ENCODE assay signal across 7 mouse cellular contexts in genomic region chr4:43030780-43031230, GRCm38 (mm10). TPM values are rescaled to one million over a fixed set of nuclear protein-coding genes. Genes with fewer than 3 reads are reported as not detected.
DNase-seq lines count a peak whose midpoint lies in the region; ATAC-seq and TF ChIP-seq lines count a peak whose summit lies in the region.

No protein-coding gene starts in this region.

- TF ChIP-seq POLR2A in bone marrow macrophage, adult 2 months (IDR thresholded peaks at IDR 0.05; ENCODE audit: borderline replicate concordance, low read depth, low read length), result no peak
- no peak for TF ChIP-seq POLR2A in olfactory bulb, adult 2 months (IDR thresholded peaks at IDR 0.05; ENCODE audit: insufficient read depth, low read depth, low read length)

- peaks cover 7% of the 10 kb centered on the region for H3K4me1 ChIP-seq in bone marrow macrophage, adult 2 months (ENCODE audit: control insufficient read depth, insufficient read depth, low read length)
- H3K4me1 ChIP-seq in heart, postnatal 0 days (ENCODE audit: control insufficient read depth, insufficient read depth), result peaks cover 4% of the 10 kb centered on the region; the same call in 1 of the 2 replicates
- peaks cover 15% of the 10 kb centered on the region for H3K4me1 ChIP-seq in limb, embryonic 15.5 days
- peaks cover 6% of the 10 kb centered on the region for H3K4me1 ChIP-seq in olfactory bulb, adult 2 months (ENCODE audit: control insufficient read depth, insufficient read depth, low read length)

- no peak for TF ChIP-seq EP300 in heart, postnatal 0 days (IDR thresholded peaks at IDR 0.05; ENCODE audit: low read depth)

- no peaks in the 10 kb centered on the region for H3K27me3 ChIP-seq in heart, postnatal 0 days (ENCODE audit: control insufficient read depth, insufficient read depth, low read length)
- H3K27me3 ChIP-seq in limb, embryonic 15.5 days, result no peaks in the 10 kb centered on the region

- no peak for TF ChIP-seq CTCF in bone marrow macrophage, adult 2 months (IDR thresholded peaks at IDR 0.05; ENCODE audit: low read depth, low read length)
- no peak for TF ChIP-seq CTCF in heart, postnatal 0 days (IDR thresholded peaks at IDR 0.05; ENCODE audit: low read depth)
- TF ChIP-seq CTCF in olfactory bulb, adult 2 months (IDR thresholded peaks at IDR 0.05; ENCODE audit: insufficient read depth, low read depth, low read length), result no peak

- ATAC-seq in heart, postnatal 0 days (ENCODE audit: insufficient read depth, low read depth), result peak; percentile 31
- peak; percentile 21; the same call in 1 of the 2 replicates for ATAC-seq in limb, embryonic 15.5 days (ENCODE audit: insufficient number of reproducible peaks, low FRiP score, low TSS enrichment, low read depth)

- H3K9me3 ChIP-seq in heart, postnatal 0 days (replicated peaks; ENCODE audit: control insufficient read depth, low read length), result no peaks in the 10 kb centered on the region
- no peaks in the 10 kb centered on the region for H3K9me3 ChIP-seq in limb, embryonic 15.5 days

- peak overlapping the region; percentile 94 for H3K9ac ChIP-seq in heart, postnatal 0 days (replicated peaks; ENCODE audit: low read depth, low read length)
- peak overlapping the region; percentile 79 for H3K9ac ChIP-seq in limb, embryonic 15.5 days

- 1% methylated on average over 28 of the region's 28 CpGs for WGBS in heart, postnatal 0 days
- WGBS in limb, embryonic 15.5 days, result 1% methylated on average over 28 of the region's 28 CpGs
- 1% methylated on average over 28 of the region's 28 CpGs for WGBS in olfactory bulb, adult 2 months

- H3K36me3 ChIP-seq in heart, postnatal 0 days (replicated peaks; ENCODE audit: control insufficient read depth, insufficient read depth, low read length), result peaks cover 52% of the 10 kb centered on the region
- H3K36me3 ChIP-seq in limb, embryonic 15.5 days, result peaks cover 62% of the 10 kb centered on the region

- peak; percentile 38 for DNase-seq in right cerebral cortex, postnatal 14 days
- no peak for DNase-seq in right cerebral cortex, postnatal 10 days (ENCODE audit: low spot score in 2 of 2)
- DNase-seq in heart, postnatal 0 days (ENCODE audit: low spot score), result no peak
- DNase-seq in gastrocnemius, adult 18-20 months (ENCODE audit: low spot score), result no peak

- H3K27ac ChIP-seq in bone marrow macrophage, adult 2 months (ENCODE audit: insufficient read depth, low read depth, low read length), result peak overlapping the region; percentile 65
- H3K27ac ChIP-seq in heart, postnatal 0 days (ENCODE audit: low read depth), result peak overlapping the region; percentile 89
- H3K27ac ChIP-seq in limb, embryonic 15.5 days, result peak overlapping the region; percentile 87
- H3K27ac ChIP-seq in olfactory bulb, adult 2 months (ENCODE audit: insufficient read depth, low read depth, low read length), result peak overlapping the region; percentile 49; the same call in 1 of the 2 replicates

- peak overlapping the region; percentile 76 for H3K4me3 ChIP-seq in bone marrow macrophage, adult 2 months (ENCODE audit: insufficient read depth, low read length)
- H3K4me3 ChIP-seq in heart, postnatal 0 days (ENCODE audit: low read depth, low read length), result peak overlapping the region; percentile 89
- peak overlapping the region; percentile 77 for H3K4me3 ChIP-seq in limb, embryonic 15.5 days
- peak overlapping the region; percentile 78 for H3K4me3 ChIP-seq in olfactory bulb, adult 2 months (ENCODE audit: insufficient read depth, low read depth, low read length)

- peak overlapping the region; percentile 80 for H3K4me2 ChIP-seq in heart, postnatal 0 days (ENCODE audit: low read depth, low read length)
- H3K4me2 ChIP-seq in limb, embryonic 15.5 days, result peak overlapping the region; percentile 72

RNA-seq across cellular contexts. Expression of gene Stoml2, which starts 0.7 kb away (rescaled TPM):
- polyA plus RNA-seq in bone marrow macrophage, adult 2 months (2012; ENCODE audit: insufficient read depth, insufficient read length, missing spikeins), result 50.5 and 54.6 TPM in 2 replicates
- total RNA-seq in heart, postnatal 0 days (2014; rRNA removed; ENCODE audit: low replicate concordance), result 77.9 and 130 TPM in 2 replicates
- 171 and 174 TPM in 2 replicates for polyA plus RNA-seq in heart, postnatal 0 days (2015; fragmentation: Nextera tagmentation; extraction: Ambion mirVana)
- polyA plus RNA-seq in limb, embryonic 15.5 days (2015; fragmentation: Nextera tagmentation; extraction: Ambion mirVana), result 286 and 303 TPM in 2 replicates
- not detected in 2 replicates for polyA plus RNA-seq in olfactory bulb, adult 2 months (2012; ENCODE audit: insufficient read depth, insufficient read length, low replicate concordance, missing spikeins)
- 100 to 1,000 TPM in 1 of 2 experiments, 10 to 100 TPM in 1; 88.9 to 105 TPM for total RNA-seq in gastrocnemius, adult 18-20 months (2021)

RNA-seq across cellular contexts. Expression of gene Pigo, which starts 5.2 kb away (rescaled TPM):
- 8.3 and 9.4 TPM in 2 replicates for polyA plus RNA-seq in bone marrow macrophage, adult 2 months (2012; ENCODE audit: insufficient read depth, insufficient read length, missing spikeins)
- 11.3 and 25.2 TPM in 2 replicates for total RNA-seq in heart, postnatal 0 days (2014; rRNA removed; ENCODE audit: low replicate concordance)
- 11.4 and 12.5 TPM in 2 replicates for polyA plus RNA-seq in heart, postnatal 0 days (2015; fragmentation: Nextera tagmentation; extraction: Ambion mirVana)
- 22.7 and 23.1 TPM in 2 replicates for polyA plus RNA-seq in limb, embryonic 15.5 days (2015; fragmentation: Nextera tagmentation; extraction: Ambion mirVana)
- not detected in 2 replicates for polyA plus RNA-seq in olfactory bulb, adult 2 months (2012; ENCODE audit: insufficient read depth, insufficient read length, low replicate concordance, missing spikeins)
- total RNA-seq in gastrocnemius, adult 18-20 months (2021), result 1 to 10 TPM; 6.2 to 7.7 TPM

RNA-seq across cellular contexts. Expression of gene Fam214b, which starts 15.2 kb away (rescaled TPM):
- polyA plus RNA-seq in bone marrow macrophage, adult 2 months (2012; ENCODE audit: insufficient read depth, insufficient read length, missing spikeins), result 50.4 and 55.1 TPM in 2 replicates
- 15.9 and 27.1 TPM in 2 replicates for total RNA-seq in heart, postnatal 0 days (2014; rRNA removed; ENCODE audit: low replicate concordance)
- polyA plus RNA-seq in heart, postnatal 0 days (2015; fragmentation: Nextera tagmentation; extraction: Ambion mirVana), result 12.8 and 13.4 TPM in 2 replicates
- 14.4 and 14.9 TPM in 2 replicates for polyA plus RNA-seq in limb, embryonic 15.5 days (2015; fragmentation: Nextera tagmentation; extraction: Ambion mirVana)
- not detected in 2 replicates for polyA plus RNA-seq in olfactory bulb, adult 2 months (2012; ENCODE audit: insufficient read depth, insufficient read length, low replicate concordance, missing spikeins)
- total RNA-seq in gastrocnemius, adult 18-20 months (2021), result 10 to 100 TPM; 27.6 to 28.1 TPM

RNA-seq across cellular contexts. Expression of gene Fancg, which starts 20.5 kb away (rescaled TPM):
- polyA plus RNA-seq in bone marrow macrophage, adult 2 months (2012; ENCODE audit: insufficient read depth, insufficient read length, missing spikeins), result 13.3 and 23.9 TPM in 2 replicates
- total RNA-seq in heart, postnatal 0 days (2014; rRNA removed; ENCODE audit: low replicate concordance), result 4.5 and 4.9 TPM in 2 replicates
- polyA plus RNA-seq in heart, postnatal 0 days (2015; fragmentation: Nextera tagmentation; extraction: Ambion mirVana), result 4.6 and 4.9 TPM in 2 replicates
- polyA plus RNA-seq in limb, embryonic 15.5 days (2015; fragmentation: Nextera tagmentation; extraction: Ambion mirVana), result 20.7 and 26.1 TPM in 2 replicates
- not detected in 2 replicates for polyA plus RNA-seq in olfactory bulb, adult 2 months (2012; ENCODE audit: insufficient read depth, insufficient read length, low replicate concordance, missing spikeins)
- 1 to 10 TPM; 1.4 to 1.8 TPM for total RNA-seq in gastrocnemius, adult 18-20 months (2021)

RNA-seq across cellular contexts. Expression of gene Unc13b, which starts 27.9 kb away (rescaled TPM):
- 0.38 and 0.45 TPM in 2 replicates for polyA plus RNA-seq in bone marrow macrophage, adult 2 months (2012; ENCODE audit: insufficient read depth, insufficient read length, missing spikeins)
- 45.7 and 51.8 TPM in 2 replicates for total RNA-seq in heart, postnatal 0 days (2014; rRNA removed; ENCODE audit: low replicate concordance)
- 5.1 and 5.4 TPM in 2 replicates for polyA plus RNA-seq in heart, postnatal 0 days (2015; fragmentation: Nextera tagmentation; extraction: Ambion mirVana)
- polyA plus RNA-seq in limb, embryonic 15.5 days (2015; fragmentation: Nextera tagmentation; extraction: Ambion mirVana), result 2.7 and 2.9 TPM in 2 replicates
- not detected in 2 replicates for polyA plus RNA-seq in olfactory bulb, adult 2 months (2012; ENCODE audit: insufficient read depth, insufficient read length, low replicate concordance, missing spikeins)
- 1 to 10 TPM; 1.2 to 1.9 TPM for total RNA-seq in gastrocnemius, adult 18-20 months (2021)

Comparison
In these comparisons a context has a peak if more than half of its experiments do, and no peak if none do; other contexts are left out.
1. RNA of gene Stoml2, which starts 0.7 kb away (polyA plus RNA-seq): 286 to 303 TPM in limb, embryonic 15.5 days, 171 to 174 TPM in heart, postnatal 0 days and 50.5 to 54.6 TPM in bone marrow macrophage, adult 2 months; not detected in olfactory bulb, adult 2 months; every median in the first group is over 10 times any median in the second.
2. RNA of gene Fam214b, which starts 15.2 kb away (polyA plus RNA-seq): 50.4 to 55.1 TPM in bone marrow macrophage, adult 2 months, 14.4 to 14.9 TPM in limb, embryonic 15.5 days and 12.8 to 13.4 TPM in heart, postnatal 0 days; not detected in olfactory bulb, adult 2 months; every median in the first group is over 10 times any median in the second.
3. Peak in every context shown above with its lines, with median percentiles within 50 percentile points of each other: H3K27ac ChIP-seq and H3K4me3 ChIP-seq.